In the genomic region with DNA sequence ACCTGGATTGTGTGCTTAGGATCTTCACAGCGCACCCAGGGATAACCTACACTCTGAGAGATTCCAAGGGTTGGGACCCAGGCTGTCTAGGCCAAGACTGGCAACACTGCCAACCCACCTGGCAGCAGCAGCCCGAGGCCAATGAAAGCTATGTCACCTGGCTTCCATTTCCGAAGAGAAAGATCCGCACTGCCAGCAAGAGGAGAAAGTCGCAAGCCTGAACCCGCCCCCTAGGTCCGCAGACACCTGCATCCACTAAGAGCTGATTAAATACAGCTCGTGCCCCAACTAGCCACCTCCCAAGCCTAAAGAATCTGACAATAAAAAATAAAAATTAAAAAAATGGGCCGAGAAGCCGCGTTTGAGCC, we compare ENCODE assay signal across 8 mouse cellular contexts. TPM values are rescaled to one million over a fixed set of nuclear protein-coding genes. Genes with fewer than 3 reads are reported as not detected.
A peak's percentile ranks its signal among the peaks of the same experiment; 100 is the strongest.
DNase-seq lines count a peak whose midpoint lies in the region; ATAC-seq and TF ChIP-seq lines count a peak whose summit lies in the region.

No protein-coding gene starts in this region.

- TF ChIP-seq CTCF in lung, postnatal 0 days (IDR thresholded peaks at IDR 0.05), result no peak

- peak overlapping the region; percentile 79 for H3K9ac ChIP-seq in heart, embryonic 12.5 days
- H3K9ac ChIP-seq in embryonic facial prominence, embryonic 15.5 days, result peak overlapping the region; percentile 60
- peak overlapping the region; percentile 84 for H3K9ac ChIP-seq in intestine, embryonic 15.5 days
- H3K9ac ChIP-seq in lung, postnatal 0 days (replicated peaks; ENCODE audit: low read depth), result peak overlapping the region; percentile 82
- peak overlapping the region; percentile 64 for H3K9ac ChIP-seq in stomach, embryonic 15.5 days

- H3K27ac ChIP-seq in heart, embryonic 12.5 days (ENCODE audit: poor library complexity, severe bottlenecking), result no peak overlapping the region
- peak overlapping the region; percentile 68; the same call in 1 of the 2 replicates for H3K27ac ChIP-seq in embryonic facial prominence, embryonic 15.5 days (replicated peaks)
- H3K27ac ChIP-seq in intestine, embryonic 15.5 days, result no peak overlapping the region
- peak overlapping the region; percentile 76 for H3K27ac ChIP-seq in lung, postnatal 0 days (ENCODE audit: low read length)
- peak overlapping the region; percentile 62; the same call in 1 of the 2 replicates for H3K27ac ChIP-seq in stomach, embryonic 15.5 days

- peak overlapping the region; percentile 81 for H3K4me3 ChIP-seq in heart, embryonic 12.5 days
- peak overlapping the region; percentile 97 for H3K4me3 ChIP-seq in embryonic facial prominence, embryonic 15.5 days (replicated peaks)
- peak overlapping the region; percentile 90 for H3K4me3 ChIP-seq in intestine, embryonic 15.5 days (replicated peaks)
- H3K4me3 ChIP-seq in lung, postnatal 0 days (ENCODE audit: low read depth, low read length), result peak overlapping the region; percentile 84
- H3K4me3 ChIP-seq in stomach, embryonic 15.5 days (replicated peaks), result peak overlapping the region; percentile 86

- DNase-seq in heart, postnatal 4 days, result no peak
- DNase-seq in NIH3T3 (ENCODE audit: low read depth), result peak; percentile 25
- DNase-seq in lung, postnatal 0 days (ENCODE audit: low spot score), result peak; percentile 16
- DNase-seq in right cerebral cortex, postnatal 10 days (ENCODE audit: low spot score in 2 of 2), result no peak

- WGBS in heart, embryonic 12.5 days, result 4% methylated on average over 11 of the region's 11 CpGs
- WGBS in embryonic facial prominence, embryonic 15.5 days, result 1% methylated on average over 11 of the region's 11 CpGs
- WGBS in intestine, embryonic 15.5 days, result 4% methylated on average over 11 of the region's 11 CpGs
- WGBS in lung, postnatal 0 days, result 3% methylated on average over 11 of the region's 11 CpGs
- WGBS in stomach, embryonic 15.5 days, result 4% methylated on average over 11 of the region's 11 CpGs

- H3K9me3 ChIP-seq in heart, embryonic 12.5 days (replicated peaks), result no peaks in the 10 kb centered on the region
- no peaks in the 10 kb centered on the region for H3K9me3 ChIP-seq in embryonic facial prominence, embryonic 15.5 days (replicated peaks)
- H3K9me3 ChIP-seq in intestine, embryonic 15.5 days, result no peaks in the 10 kb centered on the region
- no peaks in the 10 kb centered on the region for H3K9me3 ChIP-seq in lung, postnatal 0 days (ENCODE audit: low read length)
- H3K9me3 ChIP-seq in stomach, embryonic 15.5 days, result no peaks in the 10 kb centered on the region

- no peaks in the 10 kb centered on the region for H3K27me3 ChIP-seq in heart, embryonic 12.5 days (replicated peaks)
- H3K27me3 ChIP-seq in embryonic facial prominence, embryonic 15.5 days, result no peaks in the 10 kb centered on the region
- H3K27me3 ChIP-seq in intestine, embryonic 15.5 days (replicated peaks), result no peaks in the 10 kb centered on the region
- H3K27me3 ChIP-seq in lung, postnatal 0 days (replicated peaks; ENCODE audit: insufficient read depth, low read length), result no peaks in the 10 kb centered on the region
- no peaks in the 10 kb centered on the region for H3K27me3 ChIP-seq in stomach, embryonic 15.5 days (replicated peaks)

- peaks cover 16% of the 10 kb centered on the region for H3K4me1 ChIP-seq in heart, embryonic 12.5 days (replicated peaks)
- peaks cover 28% of the 10 kb centered on the region for H3K4me1 ChIP-seq in embryonic facial prominence, embryonic 15.5 days
- H3K4me1 ChIP-seq in intestine, embryonic 15.5 days (replicated peaks), result peaks cover 12% of the 10 kb centered on the region
- peaks cover 4% of the 10 kb centered on the region; the same call in 1 of the 2 replicates for H3K4me1 ChIP-seq in lung, postnatal 0 days (ENCODE audit: insufficient read depth, low read depth, low read length)
- peaks cover 13% of the 10 kb centered on the region for H3K4me1 ChIP-seq in stomach, embryonic 15.5 days

- no peak for ATAC-seq in heart, embryonic 12.5 days (ENCODE audit: insufficient number of reproducible peaks, low FRiP score)
- no peak for ATAC-seq in embryonic facial prominence, embryonic 15.5 days (ENCODE audit: insufficient number of reproducible peaks, low FRiP score, low TSS enrichment, low read depth)
- peak; percentile 36 for ATAC-seq in intestine, embryonic 15.5 days
- ATAC-seq in lung, postnatal 0 days, result peak; percentile 10; the same call in 1 of the 2 replicates
- no peak; the same call in 1 of the 2 replicates for ATAC-seq in stomach, embryonic 15.5 days (ENCODE audit: insufficient read depth, low FRiP score, low read depth)

- H3K4me2 ChIP-seq in heart, embryonic 12.5 days, result peak overlapping the region; percentile 89
- H3K4me2 ChIP-seq in embryonic facial prominence, embryonic 15.5 days (replicated peaks), result peak overlapping the region; percentile 78
- peak overlapping the region; percentile 84 for H3K4me2 ChIP-seq in intestine, embryonic 15.5 days (replicated peaks)
- H3K4me2 ChIP-seq in lung, postnatal 0 days (replicated peaks; ENCODE audit: low read depth, low read length), result peak overlapping the region; percentile 87
- H3K4me2 ChIP-seq in stomach, embryonic 15.5 days, result peak overlapping the region; percentile 82

- peaks cover 17% of the 10 kb centered on the region for H3K36me3 ChIP-seq in heart, embryonic 12.5 days
- 0 out of 2 replicates have a peak, but pooled peaks cover 5% of the 10 kb centered on the region for H3K36me3 ChIP-seq in embryonic facial prominence, embryonic 15.5 days
- no peaks in the 10 kb centered on the region; the same call in 1 of the 2 replicates for H3K36me3 ChIP-seq in intestine, embryonic 15.5 days
- no peaks in the 10 kb centered on the region for H3K36me3 ChIP-seq in lung, postnatal 0 days (ENCODE audit: insufficient read depth, low read length)
- no peaks in the 10 kb centered on the region for H3K36me3 ChIP-seq in stomach, embryonic 15.5 days

- no peak for TF ChIP-seq EP300 in lung, postnatal 0 days (IDR thresholded peaks at IDR 0.05)

RNA-seq across cellular contexts. Expression of a gene that starts 0.5 kb away (rescaled TPM):
- 13.2 and 13.6 TPM in 2 replicates for polyA plus RNA-seq in heart, embryonic 12.5 days (2016; fragmentation: Nextera tagmentation; extraction: Ambion mirVana)
- total RNA-seq in heart, postnatal 4 days (2021), result 10 to 100 TPM in 1 of 2 experiments, 1 to 10 TPM in 1; 9.6 to 10.3 TPM
- polyA plus RNA-seq in embryonic facial prominence, embryonic 15.5 days (2015; fragmentation: Nextera tagmentation; extraction: Ambion mirVana), result 19.1 and 20.4 TPM in 2 replicates
- polyA plus RNA-seq in intestine, embryonic 15.5 days (2015; fragmentation: Nextera tagmentation; extraction: Ambion mirVana), result 14.2 and 15.3 TPM in 2 replicates
- polyA plus RNA-seq in lung, postnatal 0 days (2015; fragmentation: Nextera tagmentation; extraction: Ambion mirVana), result 16.8 and 17.7 TPM in 2 replicates
- 16.3 and 16.4 TPM in 2 replicates for polyA plus RNA-seq in stomach, embryonic 15.5 days (2015; fragmentation: Nextera tagmentation; extraction: Ambion mirVana)

RNA-seq across cellular contexts. Expression of a gene that starts 2.8 kb away (rescaled TPM):
- polyA plus RNA-seq in heart, embryonic 12.5 days (2016; fragmentation: Nextera tagmentation; extraction: Ambion mirVana), result 30.5 and 34.1 TPM in 2 replicates
- total RNA-seq in heart, postnatal 4 days (2021), result 10 to 100 TPM; 10.9 to 11.3 TPM
- polyA plus RNA-seq in embryonic facial prominence, embryonic 15.5 days (2015; fragmentation: Nextera tagmentation; extraction: Ambion mirVana), result 39.4 and 49.7 TPM in 2 replicates
- polyA plus RNA-seq in intestine, embryonic 15.5 days (2015; fragmentation: Nextera tagmentation; extraction: Ambion mirVana), result 37.2 and 41.4 TPM in 2 replicates
- polyA plus RNA-seq in lung, postnatal 0 days (2015; fragmentation: Nextera tagmentation; extraction: Ambion mirVana), result 29.2 and 33.2 TPM in 2 replicates
- polyA plus RNA-seq in stomach, embryonic 15.5 days (2015; fragmentation: Nextera tagmentation; extraction: Ambion mirVana), result 42.5 and 52.6 TPM in 2 replicates

RNA-seq across cellular contexts. Expression of a gene that starts 45.1 kb away (rescaled TPM):
- not detected in 2 replicates for polyA plus RNA-seq in heart, embryonic 12.5 days (2016; fragmentation: Nextera tagmentation; extraction: Ambion mirVana)
- not detected for total RNA-seq in heart, postnatal 4 days (2021)
- not detected in 2 replicates for polyA plus RNA-seq in embryonic facial prominence, embryonic 15.5 days (2015; fragmentation: Nextera tagmentation; extraction: Ambion mirVana)
- polyA plus RNA-seq in intestine, embryonic 15.5 days (2015; fragmentation: Nextera tagmentation; extraction: Ambion mirVana), result not detected in 2 replicates
- polyA plus RNA-seq in lung, postnatal 0 days (2015; fragmentation: Nextera tagmentation; extraction: Ambion mirVana), result not detected in 2 replicates
- polyA plus RNA-seq in stomach, embryonic 15.5 days (2015; fragmentation: Nextera tagmentation; extraction: Ambion mirVana), result not detected in 2 replicates

Comparison
In these comparisons a context has a peak if more than half of its experiments do, and no peak if none do; other contexts are left out.
1. ATAC-seq: peak in intestine, embryonic 15.5 days (single experiment) and lung, postnatal 0 days (single experiment); none in heart, embryonic 12.5 days (single experiment), embryonic facial prominence, embryonic 15.5 days (single experiment) and stomach, embryonic 15.5 days (single experiment).
2. H3K27ac ChIP-seq: peak in embryonic facial prominence, embryonic 15.5 days (single experiment), lung, postnatal 0 days (single experiment) and stomach, embryonic 15.5 days (single experiment); none in heart, embryonic 12.5 days (single experiment) and intestine, embryonic 15.5 days (single experiment).
3. DNase-seq: peak in NIH3T3 (single experiment) and lung, postnatal 0 days (single experiment); none in heart, postnatal 4 days (single experiment) and right cerebral cortex, postnatal 10 days (0 of 2).
4. Peak in every context shown above with its lines, with median percentiles within 50 percentile points of each other: H3K4me2 ChIP-seq, H3K4me3 ChIP-seq and H3K9ac ChIP-seq.